Mouse (Mus musculus) stomach, embryonic 16.5 days (tissue): ENCODE data around the gene Rnf38. TPM values are rescaled to one million over a fixed set of nuclear protein-coding genes. Genes with fewer than 3 reads are reported as not detected.
A peak's percentile ranks its signal among the peaks of the same experiment; 100 is the strongest.

ENCODE experiments used
- ATAC-seq: fragments of 200-750 bp; cut with Nextera tagmentation; 2 replicates; pipeline ENCODE4 v1.8.0; 2017; ENCODE audit warnings: moderate number of reproducible peaks, moderate TSS enrichment; ENCODE audit not compliant: insufficient read depth, low FRiP score
- H3K27ac ChIP-seq: fragments of 300-500 bp; sonication (generic); 2 replicates; pipeline ENCODE4 v1.5.1; 2014; ENCODE audit warnings: low read length
- H3K27me3 ChIP-seq: fragments of 300-500 bp; sonication (generic); 2 replicates; pipeline ENCODE4 v1.6.1; 2014; ENCODE audit warnings: low read length, control low read depth, mixed read lengths; ENCODE audit not compliant: control insufficient read depth, insufficient read depth
- H3K36me3 ChIP-seq: fragments of 300-500 bp; sonication (generic); 2 replicates; pipeline ENCODE4 v1.6.1; 2014; ENCODE audit warnings: low read length; ENCODE audit not compliant: control insufficient read depth, insufficient read depth
- H3K4me1 ChIP-seq: fragments of 300-500 bp; sonication (generic); 2 replicates; pipeline ENCODE4 v1.6.1; 2014; ENCODE audit warnings: low read length, control low read depth, mixed read lengths; ENCODE audit not compliant: control insufficient read depth, insufficient read depth
- H3K4me2 ChIP-seq: fragments of 300-500 bp; sonication (generic); 2 replicates; pipeline ENCODE4 v1.6.1; 2014; ENCODE audit warnings: low read depth, low read length, mixed read lengths
- H3K4me3 ChIP-seq: fragments of 300-500 bp; sonication (generic); replicated peaks from 2 replicates; pipeline ENCODE4 v1.5.1; 2014; ENCODE audit warnings: mild to moderate bottlenecking, low read length
- H3K9ac ChIP-seq: fragments of 300-500 bp; sonication (generic); 2 replicates; pipeline ENCODE4 v1.6.1; 2014; ENCODE audit warnings: low read length
- H3K9me3 ChIP-seq: fragments of 300-500 bp; sonication (generic); replicated peaks from 2 replicates; pipeline ENCODE4 v1.6.1; 2016; ENCODE audit warnings: low read length, control low read depth; ENCODE audit not compliant: control insufficient read depth
- WGBS: fragments of 180-500 bp; shearing (Covaris S2); extraction: QIAGEN DNeasy Blood & Tissue Kit; methylation state at CpG from one replicate; pipeline ENCODE4 v1.1.7; 2014; 5-methylcytosine and 5-hydroxymethylcytosine counted together
- polyA plus RNA-seq: library from polyadenylated mRNA; unstranded; fragments of >200 nt; fragmentation: Nextera tagmentation; extraction: Ambion mirVana; gene quantifications from 2 replicates; pipeline ENCODE4 v1.2.1, GENCODE M21; 2015

The Rnf38 gene
- polyA plus RNA-seq, 1 experiment from 2014 or later: 16.2 TPM

DNA sequence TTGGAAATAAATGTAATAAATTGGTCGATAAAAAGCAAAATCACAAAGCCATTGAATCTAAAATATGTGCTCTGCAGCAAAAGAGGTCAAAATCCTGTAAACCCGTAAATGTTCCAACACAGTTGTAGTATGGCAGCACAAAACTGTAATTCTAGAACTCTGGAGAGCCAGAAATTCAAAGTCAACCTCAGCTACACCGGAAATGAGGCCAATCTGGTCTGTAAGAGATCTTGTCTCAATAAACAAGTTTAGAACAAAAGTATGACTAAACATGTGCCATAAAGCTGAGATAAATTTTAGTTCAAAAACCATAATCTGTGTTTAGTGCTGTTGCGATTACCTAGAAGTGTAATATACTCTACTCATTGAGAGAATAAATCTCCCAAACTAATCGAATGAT, 69.0 kb downstream of the Rnf38 start:
- no peak for ATAC-seq
- 63% methylated on average over 5 of the region's 5 CpGs for WGBS
- Histone ChIP-seq H3K27ac (no peak overlapping the region), H3K4me2 (no peak overlapping the region; the same call in 1 of the 2 replicates), H3K27me3 (no peaks in the 10 kb centered on the region), H3K9me3 (no peaks in the 10 kb centered on the region), H3K4me3 (no peak overlapping the region), H3K4me1 (peaks cover 35% of the 10 kb centered on the region), H3K36me3 (no peaks in the 10 kb centered on the region), H3K9ac (no peak overlapping the region)

DNA sequence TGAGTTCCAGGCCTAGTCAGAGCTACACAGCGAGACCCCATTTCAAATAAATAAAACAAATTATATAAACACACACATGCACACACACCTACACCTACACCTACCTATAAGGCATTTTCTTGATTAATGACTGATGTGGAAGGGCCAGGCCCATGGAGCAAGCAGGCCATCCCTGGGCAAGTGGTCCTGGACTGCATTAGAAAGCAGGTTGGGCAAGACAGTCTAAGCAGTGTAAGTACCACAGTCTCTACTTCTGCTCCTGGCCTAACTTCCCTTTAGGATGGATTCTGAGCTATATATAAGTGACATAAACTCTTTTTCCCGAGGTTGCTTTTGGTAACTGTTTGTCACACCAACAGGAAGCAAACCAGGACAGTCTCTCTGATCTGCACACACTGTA, 70.6 kb downstream of the Rnf38 start:
- Histone ChIP-seq H3K4me3 (no peak overlapping the region), H3K27me3 (no peaks in the 10 kb centered on the region), H3K4me1 (peaks cover 30% of the 10 kb centered on the region), H3K36me3 (no peaks in the 10 kb centered on the region), H3K9me3 (no peaks in the 10 kb centered on the region), H3K9ac (no peak overlapping the region), H3K27ac (no peak overlapping the region), H3K4me2 (no peak overlapping the region)
- no peak for ATAC-seq
- WGBS: 67% methylated on average over 2 of the region's 2 CpGs

DNA sequence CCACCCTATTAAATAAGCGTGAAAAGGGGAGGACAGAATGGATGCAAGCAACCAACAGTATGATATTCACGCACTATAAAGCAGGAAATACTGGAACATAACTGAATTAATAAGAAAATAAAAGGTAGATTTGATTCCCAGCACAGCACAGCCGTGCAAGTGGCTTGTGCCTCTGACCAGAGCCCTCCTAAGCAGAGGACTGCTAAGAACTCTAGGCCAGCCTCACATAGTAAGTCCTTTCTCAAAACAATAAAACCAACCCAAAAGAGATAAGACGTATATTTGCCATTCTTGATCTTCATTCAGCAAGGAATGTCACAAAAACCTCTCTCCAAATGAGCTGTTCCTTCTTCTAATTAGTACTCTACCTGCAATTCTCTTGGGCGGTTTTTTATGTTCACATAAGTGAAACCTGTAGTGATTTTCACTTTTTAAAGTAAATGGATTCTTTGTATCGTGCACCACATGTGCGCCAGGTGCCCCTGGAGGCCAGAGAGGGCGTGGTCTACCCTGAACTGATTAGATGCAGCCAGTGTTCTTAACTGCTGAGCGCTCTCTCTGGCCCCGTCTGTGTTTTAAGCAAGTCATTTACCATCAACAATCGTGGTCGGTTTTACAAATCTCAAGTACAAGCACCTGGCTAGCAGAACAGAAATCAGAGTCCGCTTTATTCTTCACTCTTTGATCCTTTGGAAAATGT, 72.4 kb downstream of the Rnf38 start:
- Histone ChIP-seq H3K4me2 (0 out of 2 replicates have a peak overlapping the region, but pooled peaks have one; percentile 12), H3K9ac (no peak overlapping the region; the same call in 1 of the 2 replicates), H3K27ac (no peak overlapping the region), H3K36me3 (no peaks in the 10 kb centered on the region), H3K4me3 (no peak overlapping the region), H3K4me1 (peaks cover 31% of the 10 kb centered on the region), H3K27me3 (no peaks in the 10 kb centered on the region), H3K9me3 (no peaks in the 10 kb centered on the region)
- ATAC-seq: no peak; the same call in 1 of the 2 replicates
- WGBS: 48% methylated on average over 13 of the region's 13 CpGs

DNA sequence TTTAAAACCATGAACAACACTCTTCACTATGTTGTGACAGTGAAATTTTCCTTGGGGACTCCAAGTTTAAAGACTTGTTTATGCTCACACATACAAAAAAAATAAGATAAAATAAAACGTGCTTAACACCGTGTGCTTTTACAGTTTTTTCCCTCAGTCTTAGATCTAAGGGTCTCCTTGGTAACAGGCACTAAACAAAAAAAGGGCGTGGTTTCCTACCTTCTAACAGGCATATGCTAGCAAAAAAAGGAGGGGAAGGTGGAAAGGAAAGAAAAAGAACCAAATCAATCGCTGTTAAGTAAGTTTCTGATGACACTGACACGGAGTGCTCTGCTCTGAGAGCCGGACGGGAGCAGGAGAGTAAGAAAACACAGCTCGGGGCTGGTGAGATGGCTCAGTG, 73.8 kb downstream of the Rnf38 start:
- Histone ChIP-seq H3K36me3 (no peaks in the 10 kb centered on the region), H3K4me1 (peaks cover 27% of the 10 kb centered on the region), H3K4me3 (no peak overlapping the region), H3K4me2 (no peak overlapping the region), H3K9ac (no peak overlapping the region), H3K27me3 (no peaks in the 10 kb centered on the region), H3K9me3 (no peaks in the 10 kb centered on the region), H3K27ac (no peak overlapping the region)
- ATAC-seq: no peak
- WGBS: 59% methylated on average over 8 of the region's 8 CpGs

DNA sequence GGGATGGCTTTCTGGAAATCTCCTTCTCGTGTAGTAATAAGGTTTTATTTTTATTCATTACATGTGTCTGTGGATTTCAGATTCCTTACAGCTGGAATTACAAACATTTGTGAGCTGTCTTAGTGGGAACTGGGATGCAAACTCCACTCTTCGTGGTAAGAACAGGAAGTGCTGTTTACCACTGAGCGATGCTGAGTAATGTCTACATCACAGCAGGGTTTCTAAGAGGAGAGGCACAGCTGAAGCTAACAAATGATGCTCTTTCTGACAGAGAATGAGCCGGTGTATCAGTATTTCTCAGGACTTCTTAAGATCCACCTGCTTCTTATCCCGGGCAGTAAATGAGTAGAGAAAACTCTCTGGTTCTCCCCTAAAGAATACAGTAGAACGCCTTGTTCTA, 77.1 kb downstream of the Rnf38 start:
- Histone ChIP-seq H3K27ac (no peak overlapping the region), H3K4me1 (peaks cover 13% of the 10 kb centered on the region), H3K4me2 (no peak overlapping the region), H3K27me3 (no peaks in the 10 kb centered on the region), H3K4me3 (no peak overlapping the region), H3K36me3 (no peaks in the 10 kb centered on the region), H3K9ac (no peak overlapping the region), H3K9me3 (no peaks in the 10 kb centered on the region)
- WGBS: 60% methylated on average over 6 of the region's 6 CpGs
- no peak for ATAC-seq

DNA sequence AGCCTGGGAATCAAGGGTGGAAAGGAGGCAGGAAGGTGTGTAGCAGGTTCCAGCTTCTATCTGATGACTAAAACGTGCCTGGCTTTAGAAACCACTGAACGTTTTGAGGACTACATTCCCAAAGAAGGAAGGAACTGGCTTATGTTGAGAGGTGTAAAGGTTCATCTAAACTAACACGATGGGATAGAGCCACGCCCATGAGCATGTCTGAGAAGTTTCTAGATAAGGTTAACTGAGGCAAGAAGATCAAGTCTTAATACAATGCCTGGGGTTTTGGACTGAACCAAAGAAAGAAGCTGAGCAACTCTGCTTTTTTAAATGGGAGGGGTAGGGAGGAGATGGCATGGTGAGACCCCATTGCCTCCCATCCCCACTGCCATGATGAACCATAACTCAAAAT, 78.7 kb downstream of the Rnf38 start:
- Histone ChIP-seq H3K27me3 (no peaks in the 10 kb centered on the region), H3K4me1 (peaks cover 5% of the 10 kb centered on the region), H3K9me3 (no peaks in the 10 kb centered on the region), H3K9ac (no peak overlapping the region), H3K27ac (no peak overlapping the region), H3K4me2 (no peak overlapping the region), H3K4me3 (no peak overlapping the region), H3K36me3 (no peaks in the 10 kb centered on the region)
- 73% methylated on average over 4 of the region's 4 CpGs for WGBS
- ATAC-seq: no peak

DNA sequence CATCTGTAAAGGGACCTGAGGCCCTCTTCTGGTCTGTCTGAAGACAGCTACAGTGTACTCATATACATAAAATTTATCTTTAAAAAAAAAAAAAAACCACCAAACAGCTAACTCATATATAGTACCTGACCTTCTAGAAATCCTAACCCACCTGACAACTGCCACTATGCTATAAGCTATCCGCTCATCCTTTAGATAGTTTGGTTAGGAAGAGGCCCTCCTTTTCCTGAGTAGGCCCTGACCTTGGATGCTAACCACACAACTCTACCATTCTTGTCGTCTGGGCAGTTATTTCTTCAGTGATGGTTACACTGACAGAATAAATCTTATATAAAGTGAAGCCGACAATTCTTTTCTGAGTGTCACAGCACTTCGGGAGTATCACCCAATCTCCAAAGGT, 80.7 kb downstream of the Rnf38 start:
- Histone ChIP-seq H3K4me3 (no peak overlapping the region), H3K27me3 (no peaks in the 10 kb centered on the region), H3K27ac (no peak overlapping the region), H3K36me3 (0 out of 2 replicates have a peak, but pooled peaks cover 3% of the 10 kb centered on the region), H3K4me1 (peaks cover 5% of the 10 kb centered on the region), H3K9ac (no peak overlapping the region), H3K4me2 (no peak overlapping the region), H3K9me3 (no peaks in the 10 kb centered on the region)
- 86% methylated on average over 4 of the region's 4 CpGs for WGBS
- ATAC-seq: no peak

DNA sequence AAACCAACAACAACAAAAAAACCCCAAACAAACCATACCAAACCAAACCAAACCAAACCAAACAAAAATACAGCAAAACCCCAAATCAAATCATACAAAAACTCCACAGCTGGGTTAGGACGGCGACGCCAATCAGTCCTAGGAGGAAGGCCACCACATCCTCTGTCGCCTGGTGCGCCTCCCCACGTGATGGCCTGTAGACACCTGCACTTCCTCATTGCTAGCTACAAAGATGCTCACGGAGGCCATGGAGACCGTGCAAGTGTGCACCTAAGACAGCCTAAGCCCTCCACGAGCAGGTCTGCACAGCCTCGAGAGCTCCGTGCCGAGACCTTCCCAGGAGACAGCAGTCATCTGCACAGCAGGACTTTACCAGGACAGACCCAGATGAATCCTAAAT, 106.8 kb downstream of the Rnf38 start:
- H3K4me3 ChIP-seq: no peak overlapping the region
- H3K27me3 ChIP-seq: no peaks in the 10 kb centered on the region
- H3K9ac ChIP-seq: no peak overlapping the region
- H3K36me3 ChIP-seq: peaks cover 9% of the 10 kb centered on the region; the same call in 1 of the 2 replicates
- H3K9me3 ChIP-seq: no peaks in the 10 kb centered on the region
- no peak for ATAC-seq
- no peak overlapping the region for H3K4me2 ChIP-seq
- H3K4me1 ChIP-seq: no peaks in the 10 kb centered on the region
- WGBS: 90% methylated on average over 12 of the region's 12 CpGs
- H3K27ac ChIP-seq: no peak overlapping the region

DNA sequence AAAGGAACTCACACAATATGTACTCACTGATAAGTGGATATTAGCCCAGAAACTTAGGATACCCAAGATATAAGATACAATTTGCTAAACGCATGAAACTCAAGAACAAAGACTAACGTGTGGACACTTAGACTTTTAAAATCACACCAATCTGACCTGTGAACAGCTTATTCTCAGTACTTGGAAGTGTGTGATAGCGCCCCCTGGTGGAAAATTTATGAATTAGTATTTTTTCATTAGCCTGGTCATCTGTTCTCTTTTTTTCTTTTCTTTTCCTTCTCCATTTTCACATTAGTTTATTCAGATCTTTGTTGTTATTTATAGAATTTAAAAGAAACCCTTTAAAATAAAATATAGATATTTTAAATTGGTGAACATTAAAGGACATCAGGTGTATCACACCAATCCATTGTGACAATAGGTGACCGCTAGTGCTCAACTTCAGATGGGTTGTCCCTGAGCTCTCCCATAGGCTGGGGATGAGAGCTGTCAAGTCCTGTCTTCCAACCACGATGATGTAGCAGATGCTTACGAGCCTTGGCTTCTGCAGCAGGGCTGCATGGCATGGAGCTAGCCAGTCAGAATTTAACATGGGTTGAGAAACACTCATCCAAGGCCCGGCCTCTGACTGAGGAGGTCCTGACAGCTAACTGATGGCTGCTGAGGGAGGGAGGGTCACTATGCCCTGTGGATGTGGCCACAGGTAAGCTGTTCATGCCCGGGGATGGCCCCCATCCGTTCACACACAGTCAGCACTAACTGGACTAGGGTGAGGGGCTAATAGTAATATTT, 114.0 kb downstream of the Rnf38 start:
- ATAC-seq: no peak

More for the DNA sequence above, 114.0 kb downstream of the Rnf38 start:
- H3K27ac ChIP-seq: no peak overlapping the region
- H3K9me3 ChIP-seq: no peaks in the 10 kb centered on the region
- no peaks in the 10 kb centered on the region for H3K27me3 ChIP-seq
- no peak overlapping the region for H3K9ac ChIP-seq
- WGBS: 50% methylated on average over 9 of the region's 9 CpGs
- no peaks in the 10 kb centered on the region for H3K36me3 ChIP-seq
- H3K4me1 ChIP-seq: no peaks in the 10 kb centered on the region
- H3K4me2 ChIP-seq: no peak overlapping the region
- H3K4me3 ChIP-seq: no peak overlapping the region
